Mouse (Mus musculus) gastrocnemius, adult 2 months (tissue): ENCODE measurements around the gene Fgf12. TPM values are rescaled to one million over a fixed set of nuclear protein-coding genes. Genes with fewer than 3 reads are reported as not detected.

Experiments used
- DNase-seq: peaks from one replicate; pipeline ENCODE4 v3.0.0; 2022
- H3K27ac ChIP-seq: fragments of 200-600 bp; 2 replicates; pipeline ENCODE4 v1.8.1; 2022; ENCODE audit warnings: mild to moderate bottlenecking
- H3K4me3 ChIP-seq: fragments of 200-600 bp; 2 replicates; pipeline ENCODE4 v1.8.1; 2022; ENCODE audit warnings: mild to moderate bottlenecking, moderate library complexity
- CTCF ChIP-seq: fragments of 200-600 bp; IDR thresholded peaks from 2 replicates; pipeline ENCODE4 v1.8.1; 2022; ENCODE audit warnings: antibody characterized with exemption, mild to moderate bottlenecking, moderate library complexity
- intact Hi-C: fragments of 180-260 bp; cut with DNase I; formaldehyde crosslinking; loops from one replicate; pipeline ENCODE4 v1.15.1; 2025
- long read RNA-seq, 2 experiments: library from polyadenylated mRNA; stranded (forward); transcript quantifications; one replicate each; pipeline ENCODE4 v2.0.0; 2021
- total RNA-seq, 2 experiments: library from RNA; stranded (reverse); gene quantifications; 2 replicates each; pipeline ENCODE4 v1.2.3; 2021

Fgf12 gene
- not detected for total RNA-seq
- long read RNA-seq, experiment 1: 0 reads
- long read RNA-seq, experiment 2: 0 reads

GRCm38 (mm10) chr16:28752638-28753118 is at the start of gene Fgf12:
Gene Fgf12, minus strand, starts transcription at chr16:28753068.
- Histone ChIP-seq H3K4me3 (peak within 1 kb of the TSS; percentile 57), H3K27ac (no peak within 1 kb of the TSS)
- intact Hi-C loops: no loop called here
- DNase-seq: no peak
- no peak for TF ChIP-seq CTCF

- peak; percentile 22 for DNase-seq
- Histone ChIP-seq H3K27ac (no peak overlapping the region), H3K4me3 (no peak overlapping the region)
- peak; percentile 76 for TF ChIP-seq CTCF
- intact Hi-C loops: loop anchor here (2.0 kb wide), 1 partner anchor 198 kb away; no protein-coding TSS in a partner anchor
Measured at GRCm38 (mm10) chr16:28793115-28793514, 40.2 kb upstream of the Fgf12 start.

GRCm38 (mm10) chr16:28770276-28770675 is 17.4 kb upstream of the Fgf12 start:
- no peak overlapping the region for H3K4me3 ChIP-seq
- intact Hi-C loops: no loop called here
- peak; percentile 30 for TF ChIP-seq CTCF
- DNase-seq: no peak
- H3K27ac ChIP-seq: no peak overlapping the region

GRCm38 (mm10) chr16:28761417-28761976 is 8.6 kb upstream of the Fgf12 start:
- intact Hi-C loops: no loop called here
- DNase-seq: no peak
- TF ChIP-seq CTCF: no peak
- H3K27ac ChIP-seq: no peak overlapping the region
- H3K4me3 ChIP-seq: no peak overlapping the region

GRCm38 (mm10) chr16:28753124-28753917 is 453 bp upstream of the Fgf12 start:
- H3K27ac ChIP-seq: no peak overlapping the region
- no peak for TF ChIP-seq CTCF
- peak; percentile 56 for DNase-seq
- intact Hi-C loops: no loop called here
- peak overlapping the region; percentile 57 for H3K4me3 ChIP-seq

- no peak for TF ChIP-seq CTCF
- DNase-seq: no peak
- intact Hi-C loops: no loop called here
- H3K4me3 ChIP-seq: no peak overlapping the region
- H3K27ac ChIP-seq: no peak overlapping the region
Measured at GRCm38 (mm10) chr16:28734461-28734860, 18.4 kb downstream of the Fgf12 start.

GRCm38 (mm10) chr16:28726792-28727191 is 26.1 kb downstream of the Fgf12 start:
- no peak for DNase-seq
- TF ChIP-seq CTCF: no peak
- no peak overlapping the region for H3K4me3 ChIP-seq
- no peak overlapping the region for H3K27ac ChIP-seq
- intact Hi-C loops: no loop called here

- H3K27ac ChIP-seq: no peak overlapping the region
- H3K4me3 ChIP-seq: no peak overlapping the region
- TF ChIP-seq CTCF: no peak
- no peak for DNase-seq
- intact Hi-C loops: no loop called here
Measured at GRCm38 (mm10) chr16:28706623-28707022, 46.2 kb downstream of the Fgf12 start.

- DNase-seq: no peak
- intact Hi-C loops: no loop called here
- no peak overlapping the region for H3K27ac ChIP-seq
- TF ChIP-seq CTCF: no peak
- H3K4me3 ChIP-seq: no peak overlapping the region
Measured at GRCm38 (mm10) chr16:28700346-28700745, 52.5 kb downstream of the Fgf12 start.

GRCm38 (mm10) chr16:28696851-28697250 is 56.0 kb downstream of the Fgf12 start:
- Histone ChIP-seq H3K4me3 (no peak overlapping the region), H3K27ac (no peak overlapping the region)
- no peak for DNase-seq
- TF ChIP-seq CTCF: no peak
- intact Hi-C loops: no loop called here

- no peak for TF ChIP-seq CTCF
- no peak overlapping the region for H3K27ac ChIP-seq
- peak overlapping the region; percentile 47 for H3K4me3 ChIP-seq
- intact Hi-C loops: no loop called here
- peak; percentile 14 for DNase-seq
Measured at GRCm38 (mm10) chr16:28694113-28694899, 58.6 kb downstream of the Fgf12 start.

GRCm38 (mm10) chr16:28688861-28689385 is 63.9 kb downstream of the Fgf12 start:
- intact Hi-C loops: no loop called here
- peak; percentile 52 for DNase-seq
- no peak for TF ChIP-seq CTCF
- Histone ChIP-seq H3K4me3 (no peak overlapping the region), H3K27ac (no peak overlapping the region)
